Mouse (Mus musculus) heart, adult 2 months (tissue): ENCODE data around the gene Chkb. TPM values are rescaled to one million over a fixed set of nuclear protein-coding genes. Genes with fewer than 3 reads are reported as not detected.

Experiments used
- DNase-seq, 2 experiments: peaks; one replicate each; pipeline ENCODE4 v3.0.0; 2021
- H3K27ac ChIP-seq: fragments of 200-600 bp; 2 replicates; pipeline ENCODE4 v1.8.1; 2022
- H3K27me3 ChIP-seq: fragments of 200-500 bp; 2 replicates; pipeline ENCODE4 v1.6.1; 2012; ENCODE audit warnings: mild to moderate bottlenecking, low read length, inconsistent platforms, mixed read lengths; ENCODE audit not compliant: control insufficient read depth, insufficient read depth
- H3K36me3 ChIP-seq: fragments of 200-500 bp; 2 replicates; pipeline ENCODE4 v1.6.1; 2012; ENCODE audit warnings: low read length, inconsistent platforms; ENCODE audit not compliant: control insufficient read depth, insufficient read depth
- H3K4me1 ChIP-seq: fragments of 200-500 bp; 2 replicates; pipeline ENCODE4 v1.6.1; 2011; ENCODE audit warnings: low read length; ENCODE audit not compliant: control insufficient read depth, insufficient read depth
- H3K4me3 ChIP-seq: fragments of 200-600 bp; 2 replicates; pipeline ENCODE4 v1.8.1; 2022
- H3K79me2 ChIP-seq: fragments of 200-500 bp; replicated peaks from 2 replicates; pipeline ENCODE4 v1.6.1; 2012; ENCODE audit warnings: mild to moderate bottlenecking, inconsistent platforms, low read length, moderate library complexity, mixed read lengths; ENCODE audit not compliant: control insufficient read depth, insufficient read depth
- H3K9ac ChIP-seq: fragments of 200-500 bp; 2 replicates; pipeline ENCODE4 v1.6.1; 2012; ENCODE audit warnings: low read depth, mild to moderate bottlenecking, control low read depth, inconsistent platforms, low read length, mixed read lengths
- CTCF ChIP-seq: fragments of 200-600 bp; IDR thresholded peaks from 2 replicates; pipeline ENCODE4 v1.8.1; 2022; ENCODE audit warnings: antibody characterized with exemption, mild to moderate bottlenecking, moderate library complexity
- EP300 ChIP-seq: fragments of 200-500 bp; IDR thresholded peaks from 2 replicates; pipeline ENCODE4 v1.6.1; 2011; ENCODE audit warnings: low read depth, low read length, control low read depth; ENCODE audit not compliant: insufficient read depth
- POLR2A ChIP-seq: fragments of 200-500 bp; IDR thresholded peaks from 2 replicates; pipeline ENCODE4 v1.6.1; 2011; ENCODE audit warnings: mild to moderate bottlenecking, low read depth, low read length, control low read depth; ENCODE audit not compliant: insufficient read depth
- WGBS: fragments of 180-500 bp; shearing (Covaris S2); methylation state at CpG from one replicate; pipeline ENCODE4 v1.1.7; 2018; 5-methylcytosine and 5-hydroxymethylcytosine counted together
- intact Hi-C: fragments of 180-260 bp; cut with DNase I; formaldehyde crosslinking; loops from one replicate; pipeline ENCODE4 v1.15.1; 2025
- polyA plus RNA-seq: library from polyadenylated mRNA; depleted of rRNA; stranded (reverse); fragments of >200 nt; gene quantifications from 2 replicates; pipeline ENCODE4 v1.2.3, GENCODE M21; 2012
- total RNA-seq, 2 experiments: library from RNA; stranded (reverse); gene quantifications; 2 replicates each; pipeline ENCODE4 v1.2.3; 2021

Chkb gene
- total and polyA plus RNA-seq, 3 experiments = 46.8 to 81.3 (median 48.2) TPM

DNA sequence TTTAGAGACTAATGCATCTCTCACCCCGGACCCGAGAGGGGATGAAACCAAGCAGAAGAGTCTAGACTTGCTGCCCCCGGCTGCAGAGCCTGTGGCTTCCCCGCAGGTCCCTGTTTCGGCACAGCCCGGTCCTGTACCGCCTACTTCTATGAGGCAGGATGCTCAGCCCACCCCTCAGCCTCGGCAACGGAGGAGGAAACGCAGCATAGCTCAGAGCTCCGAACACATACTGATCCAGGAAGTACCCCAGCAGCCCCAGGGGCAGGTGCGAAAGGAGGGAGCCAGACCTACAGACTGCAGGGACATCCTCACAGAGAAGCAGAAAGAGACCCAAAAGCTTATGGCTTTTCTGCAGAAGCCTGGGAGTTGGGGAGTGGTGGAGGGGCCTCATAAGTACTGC is 42.6 kb downstream of the Chkb start:
- WGBS = 33% methylated on average over 12 of the region's 12 CpGs
- no peak overlapping the region for H3K9ac ChIP-seq
- TF ChIP-seq CTCF (no peak), POLR2A (no peak), EP300 (no peak)
- no peaks in the 10 kb centered on the region; the same call in 1 of the 2 replicates for H3K27me3 ChIP-seq
- intact Hi-C loops = no loop called here
- no peak for DNase-seq
- H3K36me3 ChIP-seq = no peaks in the 10 kb centered on the region
- no peaks in the 10 kb centered on the region for H3K79me2 ChIP-seq
- H3K27ac ChIP-seq = no peak overlapping the region
- no peaks in the 10 kb centered on the region for H3K4me1 ChIP-seq
- H3K4me3 ChIP-seq = no peak overlapping the region

DNA sequence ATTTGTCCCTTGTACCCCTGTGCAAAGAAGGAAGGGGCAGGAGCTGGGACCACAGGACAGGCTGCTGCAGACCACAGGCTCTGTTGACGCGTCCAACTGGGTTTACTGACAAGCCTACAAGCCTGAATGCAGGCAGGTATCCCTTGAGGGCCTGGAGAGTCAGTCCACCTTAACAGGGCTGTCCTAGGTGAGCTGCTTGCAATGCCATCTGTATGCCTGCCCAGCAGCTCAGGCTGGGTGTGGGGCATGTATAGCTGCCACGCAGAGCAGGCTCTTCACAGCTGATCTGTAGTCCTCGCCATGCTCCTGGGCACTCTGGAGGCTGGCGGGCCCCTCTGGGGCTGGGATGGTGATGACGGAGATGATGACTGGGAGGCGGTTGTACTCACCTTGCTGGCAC is 45.1 kb downstream of the Chkb start, which contains the start of gene Klhdc7b:
Gene Klhdc7b (plus strand): TSS at position 301 of the 400 bp plus-strand sequence.
- no peaks in the 10 kb centered on the region for H3K36me3 ChIP-seq
- no peak within 1 kb of the TSS for H3K9ac ChIP-seq
- intact Hi-C loops = no loop called here
- no peaks in the 10 kb centered on the region; the same call in 1 of the 2 replicates for H3K27me3 ChIP-seq
- H3K4me3 ChIP-seq = no peak within 1 kb of the TSS
- H3K4me1 ChIP-seq = no peaks in the 10 kb centered on the region
- DNase-seq = no peak
- TF ChIP-seq POLR2A (no peak), EP300 (no peak), CTCF (no peak)
- H3K27ac ChIP-seq = no peak within 1 kb of the TSS
- WGBS = 82% methylated on average over 7 of the region's 7 CpGs
- H3K79me2 ChIP-seq = no peaks in the 10 kb centered on the region

- Histone ChIP-seq H3K4me1 (no peaks in the 10 kb centered on the region), H3K36me3 (no peaks in the 10 kb centered on the region), H3K79me2 (no peaks in the 10 kb centered on the region), H3K4me3 (peak overlapping the region; percentile 62), H3K27me3 (0 out of 2 replicates have a peak, but pooled peaks cover 2% of the 10 kb centered on the region), H3K9ac (no peak overlapping the region), H3K27ac (peak overlapping the region; percentile 87)
- peak; percentile 28 to 59 for DNase-seq
- intact Hi-C loops = loop anchor here (10.0 kb wide), 1 partner anchor 235 kb away; the partner anchor contains the start of genes Mapk11 and Mapk12
- WGBS = 18% methylated on average over 10 of the region's 10 CpGs
- no peak for TF ChIP-seq EP300
- no peak for TF ChIP-seq POLR2A
- TF ChIP-seq CTCF = no peak
These were observed 50.3 kb downstream of the Chkb start for GRCm38 (mm10) chr15:89379429-89379828.

GRCm38 (mm10) chr15:89378831-89379401 is 50.8 kb downstream of the Chkb start, which contains the start of gene Odf3b:
Gene Odf3b (minus strand): TSS chr15:89379282.
- intact Hi-C loops = loop anchor here (10.0 kb wide), 1 partner anchor 234 kb away; the partner anchor contains the start of genes Mapk11 and Mapk12

GRCm38 (mm10) chr15:89377938-89378828 is 51.5 kb downstream of the Chkb start:
- no peaks in the 10 kb centered on the region for H3K36me3 ChIP-seq
- WGBS = 20% methylated on average over 46 of the region's 46 CpGs
- intact Hi-C loops = loop anchor here (10.0 kb wide), 1 partner anchor 233 kb away; the partner anchor contains the start of genes Mapk11 and Mapk12
- TF ChIP-seq CTCF = no peak
- no peak for TF ChIP-seq POLR2A
- no peaks in the 10 kb centered on the region for H3K79me2 ChIP-seq
- 0 out of 2 replicates have a peak, but pooled peaks cover 2% of the 10 kb centered on the region for H3K27me3 ChIP-seq
- no peak for DNase-seq
- peaks cover 1% of the 10 kb centered on the region; the same call in 1 of the 2 replicates for H3K4me1 ChIP-seq
- peak overlapping the region; percentile 62 for H3K4me3 ChIP-seq
- H3K27ac ChIP-seq = peak overlapping the region; percentile 87
- H3K9ac ChIP-seq = peak overlapping the region; percentile 35

More at GRCm38 (mm10) chr15:89378831-89379401, 50.8 kb downstream of the Chkb start, which contains the start of gene Odf3b:
- under 1% methylated on average over 32 of the region's 33 CpGs for WGBS
- Histone ChIP-seq H3K4me1 (no peaks in the 10 kb centered on the region), H3K9ac (peak within 1 kb of the TSS; percentile 35), H3K4me3 (peak within 1 kb of the TSS; percentile 62), H3K79me2 (no peaks in the 10 kb centered on the region), H3K27ac (peak within 1 kb of the TSS; percentile 87), H3K36me3 (no peaks in the 10 kb centered on the region), H3K27me3 (0 out of 2 replicates have a peak, but pooled peaks cover 2% of the 10 kb centered on the region)
- TF ChIP-seq POLR2A = peak; percentile 45; the same call in 1 of the 2 replicates
- no peak for TF ChIP-seq EP300
- DNase-seq = peak; percentile 72
